Mouse (Mus musculus) G1E (cell line): ENCODE results near the gene Cfap161. TPM values are rescaled to one million over a fixed set of nuclear protein-coding genes. Genes with fewer than 3 reads are reported as not detected.

Experiments used
- ATAC-seq: 2 replicates; pipeline ENCODE4 v1.8.0; 2016; ENCODE audit warnings: mild to moderate bottlenecking; ENCODE audit not compliant: insufficient number of reproducible peaks, poor library complexity, low FRiP score, severe bottlenecking; ENCODE audit errors: extremely low read depth
- DNase-seq: peaks from one replicate; pipeline ENCODE4 v3.0.0; 2012; ENCODE audit warnings: low spot score
- H3K27me3 ChIP-seq: 2 replicates; pipeline ENCODE4 v1.6.1; 2012; ENCODE audit warnings: mild to moderate bottlenecking, low read length, inconsistent platforms; ENCODE audit not compliant: insufficient read depth
- H3K36me3 ChIP-seq: replicated peaks from 2 replicates; pipeline ENCODE3; 2012; ENCODE audit warnings: mild to moderate bottlenecking, inconsistent platforms
- H3K4me1 ChIP-seq: 2 replicates; pipeline ENCODE4 v1.6.1; 2012; ENCODE audit warnings: low read depth, low read length, inconsistent platforms, mixed read lengths; ENCODE audit not compliant: insufficient read depth
- H3K4me3 ChIP-seq: 2 replicates; pipeline ENCODE4 v1.5.1; 2012; ENCODE audit warnings: low read depth, mild to moderate bottlenecking, inconsistent platforms, low read length, moderate library complexity, mixed read lengths
- H3K9me3 ChIP-seq: replicated peaks from 2 replicates; pipeline ENCODE4 v1.6.1; 2012; ENCODE audit warnings: inconsistent platforms
- CTCF ChIP-seq: IDR thresholded peaks from 2 replicates; pipeline ENCODE4 v1.5.1; 2012; ENCODE audit warnings: low read depth, low read length, inconsistent platforms, mixed read lengths
- GATA1 ChIP-seq: IDR thresholded peaks from 2 replicates; pipeline ENCODE4 v1.6.1; 2012; ENCODE audit warnings: borderline replicate concordance, low read length, inconsistent platforms, mixed read lengths
- GATA2 ChIP-seq: IDR thresholded peaks from 2 replicates; pipeline ENCODE4 v1.6.1; 2012; ENCODE audit warnings: low read depth, low read length, inconsistent platforms, borderline replicate concordance
- POLR2AphosphoS5 ChIP-seq: IDR thresholded peaks from 2 replicates; pipeline ENCODE4 v1.6.1; 2012; ENCODE audit warnings: low read depth, low read length, inconsistent platforms; ENCODE audit not compliant: insufficient replicate concordance
- TAL1 ChIP-seq: conservative IDR thresholded peaks from 2 replicates; pipeline ENCODE4 v1.6.1; 2012; ENCODE audit warnings: low read depth, low read length, inconsistent platforms, mixed read lengths
- polyA plus RNA-seq: library from polyadenylated mRNA; stranded (reverse); fragments of >175 nt; gene quantifications from 2 replicates; pipeline ENCODE4 v1.2.3, GENCODE M21; 2012
- total RNA-seq, 2 experiments: library from RNA; stranded (forward) in 1 of 2; stranded (reverse) in 1 of 2; fragments of 200-1000 nt in 1 of 2; fragments of >200 nt in 1 of 2; fragmentation: Nextera tagmentation in 1 of 2; gene quantifications; 2 replicates each; pipeline ENCODE4 v1.2.3; 2014 to 2017

The Cfap161 gene
- total RNA-seq (2014; fragmentation: Nextera tagmentation) (not detected in 2 replicates), total RNA-seq (2017) (0.29 TPM in 1 of 2 replicates, not detected in the other), polyA plus RNA-seq (not detected in 2 replicates)

- H3K4me3 ChIP-seq, result no peak within 1 kb of the TSS
- TF ChIP-seq POLR2AphosphoS5 (no peak), CTCF (no peak), GATA1 (no peak), TAL1 (no peak), GATA2 (no peak)
- no peaks in the 10 kb centered on the region for H3K4me1 ChIP-seq
- no peaks in the 10 kb centered on the region for H3K9me3 ChIP-seq
- peaks cover 2% of the 10 kb centered on the region for H3K27me3 ChIP-seq
- no peaks in the 10 kb centered on the region for H3K36me3 ChIP-seq
- ATAC-seq (no peak), DNase-seq (no peak)
Measured at GRCm38 (mm10) chr7:83794705-83795104, at the start of gene Cfap161. Gene Cfap161 (minus strand): TSS chr7:83794880.

- Histone ChIP-seq H3K4me1 (peaks cover 11% of the 10 kb centered on the region), H3K9me3 (no peaks in the 10 kb centered on the region), H3K4me3 (no peak overlapping the region), H3K36me3 (no peaks in the 10 kb centered on the region), H3K27me3 (peaks cover 17% of the 10 kb centered on the region)
- TF ChIP-seq POLR2AphosphoS5, result no peak
- no peak for TF ChIP-seq CTCF
- TF ChIP-seq GATA1, result no peak
- TF ChIP-seq TAL1, result no peak
- no peak for TF ChIP-seq GATA2
- no peak for ATAC-seq
- no peak for DNase-seq
Measured at GRCm38 (mm10) chr7:83842486-83843259, 48.0 kb upstream of the Cfap161 start.

GRCm38 (mm10) chr7:83840076-83840475 is 45.4 kb upstream of the Cfap161 start:
- Histone ChIP-seq H3K27me3 (peaks cover 12% of the 10 kb centered on the region), H3K4me3 (no peak overlapping the region), H3K9me3 (no peaks in the 10 kb centered on the region), H3K36me3 (no peaks in the 10 kb centered on the region), H3K4me1 (peaks cover 9% of the 10 kb centered on the region)
- ATAC-seq (no peak), DNase-seq (no peak)
- TF ChIP-seq CTCF, result no peak
- TF ChIP-seq GATA2, result no peak
- no peak for TF ChIP-seq GATA1
- no peak for TF ChIP-seq TAL1
- no peak for TF ChIP-seq POLR2AphosphoS5

- peaks cover 17% of the 10 kb centered on the region for H3K27me3 ChIP-seq
- DNase-seq (no peak), ATAC-seq (no peak)
- TF ChIP-seq GATA2, result no peak
- TF ChIP-seq TAL1, result 0 out of 2 replicates have a peak, but pooled peaks have one; percentile 7
- no peaks in the 10 kb centered on the region for H3K36me3 ChIP-seq
- peaks cover 9% of the 10 kb centered on the region for H3K4me1 ChIP-seq
- H3K4me3 ChIP-seq, result no peak overlapping the region
- H3K9me3 ChIP-seq, result no peaks in the 10 kb centered on the region
Measured at GRCm38 (mm10) chr7:83838525-83839224, 44.0 kb upstream of the Cfap161 start.

GRCm38 (mm10) chr7:83829355-83829754 is 34.7 kb upstream of the Cfap161 start:
- Histone ChIP-seq H3K4me3 (no peak overlapping the region), H3K9me3 (no peaks in the 10 kb centered on the region), H3K36me3 (no peaks in the 10 kb centered on the region), H3K4me1 (no peaks in the 10 kb centered on the region), H3K27me3 (peaks cover 20% of the 10 kb centered on the region)
- ATAC-seq, result no peak
- no peak for DNase-seq
- TF ChIP-seq POLR2AphosphoS5, result no peak
- no peak for TF ChIP-seq GATA1
- no peak for TF ChIP-seq GATA2
- no peak for TF ChIP-seq TAL1
- no peak for TF ChIP-seq CTCF

GRCm38 (mm10) chr7:83827402-83828076 is 32.9 kb upstream of the Cfap161 start:
- DNase-seq, result no peak
- no peaks in the 10 kb centered on the region for H3K9me3 ChIP-seq
- ATAC-seq, result no peak
- peaks cover 13% of the 10 kb centered on the region for H3K27me3 ChIP-seq
- no peak overlapping the region for H3K4me3 ChIP-seq
- no peaks in the 10 kb centered on the region for H3K36me3 ChIP-seq
- TF ChIP-seq CTCF, result no peak
- TF ChIP-seq POLR2AphosphoS5, result no peak
- no peak for TF ChIP-seq GATA1
- TF ChIP-seq TAL1, result no peak
- no peak for TF ChIP-seq GATA2
- H3K4me1 ChIP-seq, result no peaks in the 10 kb centered on the region
